Mouse (Mus musculus) ES-E14 (cell line): Measurements from ENCODE around the gene Gdf9.

ENCODE experiments used
- CHD2 ChIP-seq: IDR thresholded peaks from 2 replicates; pipeline ENCODE4 v1.6.1; 2014; ENCODE audit warnings: mild to moderate bottlenecking, low read depth, low read length, inconsistent platforms
- MAFK ChIP-seq: IDR thresholded peaks from 2 replicates; pipeline ENCODE4 v1.6.1; 2014; ENCODE audit warnings: mild to moderate bottlenecking, low read depth, low read length, inconsistent platforms; ENCODE audit not compliant: insufficient read depth

DNA sequence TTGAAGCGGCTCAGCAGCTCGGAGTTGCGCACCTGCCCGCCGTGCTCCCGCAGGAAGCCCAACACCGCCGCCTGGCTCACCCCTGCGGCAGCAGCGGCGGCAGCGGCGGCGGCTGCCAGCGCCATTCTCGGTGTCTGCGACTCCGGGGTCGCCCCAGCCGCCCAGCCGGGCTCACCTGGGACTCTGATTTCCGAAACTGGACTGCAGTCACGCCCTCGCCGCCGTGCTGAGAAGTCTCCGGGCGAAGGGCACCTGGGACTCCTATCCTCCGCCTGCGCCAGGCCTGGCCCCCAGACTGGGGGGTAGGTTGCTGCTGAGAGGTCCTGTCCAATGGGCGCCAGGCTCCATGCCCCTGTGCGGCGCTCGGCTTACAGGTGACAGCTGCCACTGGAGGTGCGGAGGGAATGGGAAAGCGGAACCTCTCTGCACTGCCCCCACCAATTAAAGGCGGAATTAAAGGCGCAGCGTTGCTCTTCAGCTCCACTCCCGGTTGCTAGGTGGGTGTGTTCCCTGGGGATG, 49.0 kb downstream of the Gdf9 start, which contains the start of the genes Gm9945 and Sowaha:
- TF ChIP-seq MAFK: no peak
- no peak for TF ChIP-seq CHD2
